Mouse (Mus musculus) neural tube, embryonic 14.5 days (tissue): ENCODE measurements at regions not wholly inside any gene's neighbourhood (a gene's known extent, or its start where the extent isn't known, plus 50 kb on each side); places are given as distances from the start of the nearest gene placed in this dataset.

Source experiments
- ATAC-seq: fragments of 200-750 bp; cut with Nextera tagmentation; 2 replicates; pipeline ENCODE4 v1.8.0; 2017; ENCODE audit warnings: low read depth, mild to moderate bottlenecking, moderate TSS enrichment, moderate library complexity
- H3K27ac ChIP-seq: fragments of 300-500 bp; sonication (generic); 2 replicates; pipeline ENCODE4 v1.5.1; 2014; ENCODE audit warnings: low read depth, mild to moderate bottlenecking, control low read depth, low read length, moderate library complexity, mixed read lengths
- H3K27me3 ChIP-seq: fragments of 300-500 bp; sonication (generic); 2 replicates; pipeline ENCODE4 v1.6.1; 2014; ENCODE audit warnings: low read length; ENCODE audit not compliant: control insufficient read depth, insufficient read depth
- H3K36me3 ChIP-seq: fragments of 300-500 bp; sonication (generic); 2 replicates; pipeline ENCODE4 v1.6.1; 2014; ENCODE audit warnings: low read length, mixed read lengths; ENCODE audit not compliant: control insufficient read depth, insufficient read depth
- H3K4me1 ChIP-seq: fragments of 300-500 bp; sonication (generic); 2 replicates; pipeline ENCODE4 v1.6.1; 2014; ENCODE audit warnings: low read length; ENCODE audit not compliant: control insufficient read depth, insufficient read depth
- H3K4me2 ChIP-seq: fragments of 300-500 bp; sonication (generic); 2 replicates; pipeline ENCODE4 v1.6.1; 2014; ENCODE audit warnings: mild to moderate bottlenecking, low read depth, low read length, control low read depth
- H3K4me3 ChIP-seq: fragments of 300-500 bp; sonication (generic); 2 replicates; pipeline ENCODE4 v1.5.1; 2014; ENCODE audit warnings: low read depth, low read length, control low read depth, mixed read lengths
- H3K9ac ChIP-seq: fragments of 300-500 bp; sonication (generic); replicated peaks from 2 replicates; pipeline ENCODE4 v1.6.1; 2014; ENCODE audit warnings: low read depth, mild to moderate bottlenecking, control low read depth, low read length, mixed read lengths
- H3K9me3 ChIP-seq: fragments of 300-500 bp; sonication (generic); 2 replicates; pipeline ENCODE4 v1.6.1; 2016; ENCODE audit warnings: low read length; ENCODE audit not compliant: control insufficient read depth
- WGBS: fragments of 180-500 bp; shearing (Covaris S2); extraction: QIAGEN DNeasy Blood & Tissue Kit; methylation state at CpG from one replicate; pipeline ENCODE4 v1.1.7; 2014; 5-methylcytosine and 5-hydroxymethylcytosine counted together

- Histone ChIP-seq H3K27me3 (no peaks in the 10 kb centered on the region), H3K27ac (no peak overlapping the region), H3K4me1 (no peaks in the 10 kb centered on the region), H3K36me3 (no peaks in the 10 kb centered on the region), H3K4me2 (no peak overlapping the region), H3K9ac (no peak overlapping the region), H3K9me3 (no peaks in the 10 kb centered on the region), H3K4me3 (no peak overlapping the region)
- no peak for ATAC-seq
Observed at GRCm38 (mm10) chr6:44793348-44793747, 265.8 kb upstream of the Cntnap2 start.

GRCm38 (mm10) chr6:44815362-44815761 is 243.8 kb upstream of the Cntnap2 start:
- H3K4me1 ChIP-seq: no peaks in the 10 kb centered on the region
- H3K4me3 ChIP-seq: no peak overlapping the region
- H3K36me3 ChIP-seq: no peaks in the 10 kb centered on the region
- no peaks in the 10 kb centered on the region for H3K9me3 ChIP-seq
- H3K27me3 ChIP-seq: no peaks in the 10 kb centered on the region
- no peak overlapping the region for H3K4me2 ChIP-seq
- no peak for ATAC-seq
- H3K9ac ChIP-seq: no peak overlapping the region
- no peak overlapping the region for H3K27ac ChIP-seq

- no peak for ATAC-seq
Observed at GRCm38 (mm10) chr6:44844177-44844576, 215.0 kb upstream of the Cntnap2 start.

GRCm38 (mm10) chr6:44849477-44849876 is 209.7 kb upstream of the Cntnap2 start:
- Histone ChIP-seq H3K36me3 (no peaks in the 10 kb centered on the region), H3K27ac (no peak overlapping the region), H3K9ac (no peak overlapping the region), H3K9me3 (no peaks in the 10 kb centered on the region), H3K4me3 (no peak overlapping the region), H3K27me3 (no peaks in the 10 kb centered on the region), H3K4me1 (no peaks in the 10 kb centered on the region), H3K4me2 (no peak overlapping the region)
- no peak for ATAC-seq
- WGBS: 91% methylated on average over 1 of the region's 1 CpGs

More at GRCm38 (mm10) chr6:44844177-44844576, 215.0 kb upstream of the Cntnap2 start:
- H3K36me3 ChIP-seq: no peaks in the 10 kb centered on the region
- 89% methylated on average over 2 of the region's 2 CpGs for whole genome bisulfite sequencing
- H3K4me1 ChIP-seq: no peaks in the 10 kb centered on the region
- H3K4me2 ChIP-seq: no peak overlapping the region
- no peaks in the 10 kb centered on the region for H3K27me3 ChIP-seq
- no peaks in the 10 kb centered on the region for H3K9me3 ChIP-seq
- H3K4me3 ChIP-seq: no peak overlapping the region
- H3K9ac ChIP-seq: no peak overlapping the region
- H3K27ac ChIP-seq: no peak overlapping the region

GRCm38 (mm10) chr6:44850829-44851228 is 208.3 kb upstream of the Cntnap2 start:
- no peak for ATAC-seq
- 78% methylated on average over 4 of the region's 4 CpGs for WGBS
- H3K4me3 ChIP-seq: no peak overlapping the region

GRCm38 (mm10) chr6:44900249-44900648 is 158.9 kb upstream of the Cntnap2 start:
- no peak overlapping the region for H3K27ac ChIP-seq
- H3K9ac ChIP-seq: no peak overlapping the region
- H3K4me1 ChIP-seq: no peaks in the 10 kb centered on the region
- H3K36me3 ChIP-seq: no peaks in the 10 kb centered on the region
- H3K4me3 ChIP-seq: no peak overlapping the region
- 57% methylated on average over 2 of the region's 2 CpGs for WGBS
- H3K27me3 ChIP-seq: no peaks in the 10 kb centered on the region
- H3K4me2 ChIP-seq: no peak overlapping the region
- H3K9me3 ChIP-seq: no peaks in the 10 kb centered on the region
- ATAC-seq: peak; percentile 58; the same call in 1 of the 2 replicates

More at GRCm38 (mm10) chr6:44850829-44851228, 208.3 kb upstream of the Cntnap2 start:
- Histone ChIP-seq H3K9ac (no peak overlapping the region), H3K4me2 (no peak overlapping the region), H3K27me3 (no peaks in the 10 kb centered on the region), H3K4me1 (no peaks in the 10 kb centered on the region), H3K27ac (no peak overlapping the region), H3K36me3 (no peaks in the 10 kb centered on the region), H3K9me3 (no peaks in the 10 kb centered on the region)
